Mouse (Mus musculus): ENCODE results near the gene S1pr3.

DNA sequence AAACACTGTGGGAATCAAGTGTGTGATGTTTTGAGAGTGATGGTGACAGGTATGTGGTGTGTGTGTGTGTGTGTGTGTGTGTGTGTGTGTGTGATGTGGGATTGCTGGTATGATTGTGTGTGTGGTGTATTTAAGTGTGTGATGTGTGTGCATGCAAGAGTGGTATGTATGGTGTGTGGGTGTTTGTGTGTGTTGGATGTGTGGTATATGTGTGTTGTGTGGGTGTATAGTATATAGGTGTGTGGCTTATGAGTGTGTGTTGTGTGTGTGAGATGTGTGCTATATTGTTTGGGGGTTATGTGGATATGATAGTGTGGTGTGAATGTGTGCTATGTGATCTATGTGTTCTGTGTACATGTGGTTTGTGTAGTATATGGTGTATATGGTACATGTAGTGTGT is 35.4 kb upstream of the S1pr3 start:
- TF ChIP-seq GATA1 (IDR thresholded peaks at IDR 0.05; ENCODE audit: borderline replicate concordance, low read length): no peak
- TF ChIP-seq FLI1 (IDR thresholded peaks at IDR 0.05; ENCODE audit: low read length): no peak
